Mouse (Mus musculus): Measurements from ENCODE around the gene Plppr5.

GRCm38 (mm10) chr3:117728136-117728535 is 153.5 kb downstream of the Plppr5 start:
- TF ChIP-seq POLR2A (IDR thresholded peaks at IDR 0.05; ENCODE audit: low read depth, low read length) (no peak), CTCF (IDR thresholded peaks at IDR 0.05; ENCODE audit: borderline replicate concordance, insufficient read depth, low read length) (no peak)

Measured in embryonic fibroblast, embryonic 13.5 days (primary cell).